Mouse (Mus musculus): ENCODE measurements around the gene Pus10. TPM values are rescaled to one million over a fixed set of nuclear protein-coding genes. Genes with fewer than 3 reads are reported as not detected.

The Pus10 gene
- polyA plus RNA-seq, 1 experiment = 1.5 TPM

GRCm38 (mm10) chr11:23730120-23730519 lies 64.6 kb downstream of the Pus10 start:
- H3K27ac ChIP-seq (ENCODE audit: insufficient read depth, low read length) = no peak overlapping the region

GRCm38 (mm10) chr11:23732840-23733239 lies 67.4 kb downstream of the Pus10 start:
- Histone ChIP-seq H3K36me3 (ENCODE audit: control insufficient read depth, insufficient read depth, low read length) (peaks cover 8% of the 10 kb centered on the region), H3K4me1 (ENCODE audit: control insufficient read depth, insufficient read depth, insufficient read length) (no peaks in the 10 kb centered on the region), H3K27me3 (ENCODE audit: control insufficient read depth, insufficient read depth, low read length) (no peaks in the 10 kb centered on the region), H3K27ac (ENCODE audit: insufficient read depth, low read length) (no peak overlapping the region), H3K4me3 (ENCODE audit: extremely low read depth, insufficient read depth, insufficient read length) (no peak overlapping the region)
- 91% methylated on average over 1 of the region's 1 CpGs for WGBS
- TF ChIP-seq POLR2A (IDR thresholded peaks at IDR 0.05; ENCODE audit: low read depth, low read length) = no peak
- TF ChIP-seq CTCF (IDR thresholded peaks at IDR 0.05; ENCODE audit: extremely low read depth, insufficient read depth, insufficient read length, insufficient replicate concordance) = no peak
- no peak for DNase-seq (ENCODE audit: low read depth in 1 of 2, low spot score in 2 of 2)

More at GRCm38 (mm10) chr11:23730120-23730519, 64.6 kb downstream of the Pus10 start:
- Histone ChIP-seq H3K36me3 (ENCODE audit: control insufficient read depth, insufficient read depth, low read length) (peaks cover 6% of the 10 kb centered on the region), H3K27me3 (ENCODE audit: control insufficient read depth, insufficient read depth, low read length) (no peaks in the 10 kb centered on the region), H3K4me1 (ENCODE audit: control insufficient read depth, insufficient read depth, insufficient read length) (no peaks in the 10 kb centered on the region; the same call in 1 of the 2 replicates), H3K4me3 (ENCODE audit: extremely low read depth, insufficient read depth, insufficient read length) (no peak overlapping the region)
- TF ChIP-seq CTCF (IDR thresholded peaks at IDR 0.05; ENCODE audit: extremely low read depth, insufficient read depth, insufficient read length, insufficient replicate concordance) (no peak), POLR2A (IDR thresholded peaks at IDR 0.05; ENCODE audit: low read depth, low read length) (no peak)
- 82% methylated on average over 4 of the region's 4 CpGs for WGBS
- no peak for DNase-seq (ENCODE audit: low read depth in 1 of 2, low spot score in 2 of 2)

GRCm38 (mm10) chr11:23734749-23735286 lies 69.3 kb downstream of the Pus10 start:
- 92% methylated on average over 6 of the region's 6 CpGs for WGBS
- TF ChIP-seq CTCF (IDR thresholded peaks at IDR 0.05; ENCODE audit: extremely low read depth, insufficient read depth, insufficient read length, insufficient replicate concordance) (no peak), POLR2A (IDR thresholded peaks at IDR 0.05; ENCODE audit: low read depth, low read length) (no peak)
- H3K4me3 ChIP-seq (ENCODE audit: extremely low read depth, insufficient read depth, insufficient read length) = no peak overlapping the region
- H3K4me1 ChIP-seq (ENCODE audit: control insufficient read depth, insufficient read depth, insufficient read length) = no peaks in the 10 kb centered on the region
- H3K27ac ChIP-seq (ENCODE audit: insufficient read depth, low read length) = no peak overlapping the region
- no peaks in the 10 kb centered on the region for H3K27me3 ChIP-seq (ENCODE audit: control insufficient read depth, insufficient read depth, low read length)
- DNase-seq (ENCODE audit: low read depth in 1 of 2, low spot score in 2 of 2) = no peak
- peaks cover 17% of the 10 kb centered on the region for H3K36me3 ChIP-seq (ENCODE audit: control insufficient read depth, insufficient read depth, low read length)

- TF ChIP-seq POLR2A (IDR thresholded peaks at IDR 0.05; ENCODE audit: low read depth, low read length) (no peak), CTCF (IDR thresholded peaks at IDR 0.05; ENCODE audit: extremely low read depth, insufficient read depth, insufficient read length, insufficient replicate concordance) (no peak)
- Histone ChIP-seq H3K4me3 (ENCODE audit: extremely low read depth, insufficient read depth, insufficient read length) (no peak overlapping the region), H3K27ac (ENCODE audit: insufficient read depth, low read length) (no peak overlapping the region), H3K27me3 (ENCODE audit: control insufficient read depth, insufficient read depth, low read length) (no peaks in the 10 kb centered on the region), H3K36me3 (ENCODE audit: control insufficient read depth, insufficient read depth, low read length) (peaks cover 22% of the 10 kb centered on the region), H3K4me1 (ENCODE audit: control insufficient read depth, insufficient read depth, insufficient read length) (no peaks in the 10 kb centered on the region)
- no peak for DNase-seq (ENCODE audit: low read depth in 1 of 2, low spot score in 2 of 2)
These were observed 70.5 kb downstream of the Pus10 start for GRCm38 (mm10) chr11:23735820-23736470.

GRCm38 (mm10) chr11:23740895-23741294 lies 75.4 kb downstream of the Pus10 start:
- WGBS = 81% methylated on average over 4 of the region's 4 CpGs
- no peak overlapping the region for H3K4me3 ChIP-seq (ENCODE audit: extremely low read depth, insufficient read depth, insufficient read length)
- TF ChIP-seq CTCF (IDR thresholded peaks at IDR 0.05; ENCODE audit: extremely low read depth, insufficient read depth, insufficient read length, insufficient replicate concordance) = no peak
- TF ChIP-seq POLR2A (IDR thresholded peaks at IDR 0.05; ENCODE audit: low read depth, low read length) = no peak

GRCm38 (mm10) chr11:23741386-23741785 lies 75.9 kb downstream of the Pus10 start:
- H3K27ac ChIP-seq (ENCODE audit: insufficient read depth, low read length) = no peak overlapping the region
- DNase-seq (ENCODE audit: low read depth in 1 of 2, low spot score in 2 of 2) = no peak
- H3K27me3 ChIP-seq (ENCODE audit: control insufficient read depth, insufficient read depth, low read length) = no peaks in the 10 kb centered on the region
- WGBS = 90% methylated on average over 7 of the region's 7 CpGs
- H3K4me3 ChIP-seq (ENCODE audit: extremely low read depth, insufficient read depth, insufficient read length) = no peak overlapping the region
- H3K4me1 ChIP-seq (ENCODE audit: control insufficient read depth, insufficient read depth, insufficient read length) = no peaks in the 10 kb centered on the region
- no peak for TF ChIP-seq CTCF (IDR thresholded peaks at IDR 0.05; ENCODE audit: extremely low read depth, insufficient read depth, insufficient read length, insufficient replicate concordance)
- TF ChIP-seq POLR2A (IDR thresholded peaks at IDR 0.05; ENCODE audit: low read depth, low read length) = no peak
- H3K36me3 ChIP-seq (ENCODE audit: control insufficient read depth, insufficient read depth, low read length) = peaks cover 50% of the 10 kb centered on the region

More at GRCm38 (mm10) chr11:23740895-23741294, 75.4 kb downstream of the Pus10 start:
- no peaks in the 10 kb centered on the region for H3K4me1 ChIP-seq (ENCODE audit: control insufficient read depth, insufficient read depth, insufficient read length)
- DNase-seq (ENCODE audit: low read depth in 1 of 2, low spot score in 2 of 2) = no peak
- H3K27me3 ChIP-seq (ENCODE audit: control insufficient read depth, insufficient read depth, low read length) = no peaks in the 10 kb centered on the region
- H3K27ac ChIP-seq (ENCODE audit: insufficient read depth, low read length) = no peak overlapping the region
- H3K36me3 ChIP-seq (ENCODE audit: control insufficient read depth, insufficient read depth, low read length) = peaks cover 49% of the 10 kb centered on the region

GRCm38 (mm10) chr11:23744352-23744751 lies 78.9 kb downstream of the Pus10 start:
- H3K4me1 ChIP-seq (ENCODE audit: control insufficient read depth, insufficient read depth, insufficient read length) = no peaks in the 10 kb centered on the region
- H3K4me3 ChIP-seq (ENCODE audit: extremely low read depth, insufficient read depth, insufficient read length) = no peak overlapping the region
- no peak overlapping the region for H3K27ac ChIP-seq (ENCODE audit: insufficient read depth, low read length)
- peaks cover 46% of the 10 kb centered on the region for H3K36me3 ChIP-seq (ENCODE audit: control insufficient read depth, insufficient read depth, low read length)
- TF ChIP-seq CTCF (IDR thresholded peaks at IDR 0.05; ENCODE audit: extremely low read depth, insufficient read depth, insufficient read length, insufficient replicate concordance) = no peak
- no peak for TF ChIP-seq POLR2A (IDR thresholded peaks at IDR 0.05; ENCODE audit: low read depth, low read length)
- no peak for DNase-seq (ENCODE audit: low read depth in 1 of 2, low spot score in 2 of 2)
- WGBS = 94% methylated on average over 3 of the region's 3 CpGs
- H3K27me3 ChIP-seq (ENCODE audit: control insufficient read depth, insufficient read depth, low read length) = no peaks in the 10 kb centered on the region

Measured in spleen, adult 2 months (tissue).